Mouse (Mus musculus) cerebellum, adult 18-20 months (tissue): ENCODE results near the gene Kazald1.
"Not testable (repeated sequence)": the region's sequence is repeated elsewhere in the genome, so short reads cannot be mapped to it uniquely, and the experiment has no call there.

Experiments
- DNase-seq, 2 experiments: peaks; one replicate each; pipeline ENCODE4 v3.0.0; 2021

Gene Kazald1

DNA sequence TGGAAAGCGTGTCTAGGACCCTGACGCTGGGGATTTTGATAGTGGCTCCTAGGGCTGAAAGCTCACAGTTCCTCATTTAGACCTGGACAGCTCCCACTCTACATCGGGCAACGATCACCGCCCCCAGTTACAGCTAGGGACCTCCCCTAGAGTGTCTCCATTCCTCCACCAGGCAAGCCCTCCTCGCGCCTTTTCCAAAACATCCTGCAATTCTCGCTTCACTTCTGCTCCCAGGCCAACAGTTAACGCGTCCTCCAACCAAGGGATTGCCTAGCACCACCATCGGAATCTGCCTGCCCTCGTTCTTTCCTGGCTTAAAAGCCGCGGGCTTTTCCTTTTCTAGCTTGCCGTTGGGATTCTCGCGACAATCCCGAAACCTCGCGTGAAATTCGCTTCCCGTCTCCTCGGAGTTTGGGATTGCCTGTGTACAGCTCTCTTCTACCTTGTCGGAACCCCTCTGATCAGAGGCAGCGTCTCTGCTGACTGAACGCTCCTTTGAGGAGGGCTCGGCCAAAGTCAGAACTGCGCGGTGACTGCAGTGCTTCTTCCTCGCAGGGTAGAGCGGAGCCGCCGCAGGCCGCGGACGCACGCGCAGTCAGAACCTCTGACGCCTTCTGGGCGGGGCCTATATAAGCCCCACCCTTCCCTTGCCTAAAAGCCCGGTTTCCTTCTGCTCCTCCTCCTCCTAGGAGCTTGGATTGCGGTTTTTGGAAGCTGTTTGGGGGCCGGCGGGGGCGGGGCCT, at the start of gene Kazald1:
TSS of gene Kazald1 (plus strand) at position 662 of the 743 bp plus-strand sequence.
- DNase-seq, result peak; percentile 95 to 98

DNA sequence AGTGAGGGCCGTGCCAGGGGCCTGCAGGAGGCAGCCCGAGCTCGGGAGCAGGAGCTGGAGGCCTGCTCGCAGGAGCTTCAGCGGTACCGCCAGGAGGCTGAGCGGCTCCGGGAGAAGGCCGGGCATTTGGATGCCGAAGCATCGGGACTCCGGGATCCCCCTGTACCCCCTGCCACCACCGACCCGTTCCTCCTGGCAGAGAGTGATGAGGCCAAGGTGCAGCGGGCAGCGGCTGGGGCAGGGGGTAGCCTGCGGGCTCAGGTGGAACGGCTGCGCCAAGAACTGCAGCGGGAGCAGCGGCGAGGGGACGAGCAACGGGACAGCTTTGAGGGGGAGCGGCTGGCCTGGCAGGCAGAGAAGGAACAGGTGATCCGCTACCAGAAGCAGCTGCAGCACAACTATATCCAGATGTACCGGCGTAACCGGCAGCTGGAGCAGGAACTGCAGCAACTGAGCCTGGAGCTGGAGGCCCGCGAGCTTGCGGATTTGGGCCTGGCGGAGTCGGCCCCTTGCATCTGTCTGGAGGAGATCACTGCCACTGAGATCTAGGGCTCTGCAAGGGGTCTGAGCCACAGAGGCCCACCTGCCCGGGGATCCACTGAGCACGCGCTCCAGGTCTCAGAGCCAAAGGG, 49.0 kb upstream of the Kazald1 start:
- no peak for DNase-seq

DNA sequence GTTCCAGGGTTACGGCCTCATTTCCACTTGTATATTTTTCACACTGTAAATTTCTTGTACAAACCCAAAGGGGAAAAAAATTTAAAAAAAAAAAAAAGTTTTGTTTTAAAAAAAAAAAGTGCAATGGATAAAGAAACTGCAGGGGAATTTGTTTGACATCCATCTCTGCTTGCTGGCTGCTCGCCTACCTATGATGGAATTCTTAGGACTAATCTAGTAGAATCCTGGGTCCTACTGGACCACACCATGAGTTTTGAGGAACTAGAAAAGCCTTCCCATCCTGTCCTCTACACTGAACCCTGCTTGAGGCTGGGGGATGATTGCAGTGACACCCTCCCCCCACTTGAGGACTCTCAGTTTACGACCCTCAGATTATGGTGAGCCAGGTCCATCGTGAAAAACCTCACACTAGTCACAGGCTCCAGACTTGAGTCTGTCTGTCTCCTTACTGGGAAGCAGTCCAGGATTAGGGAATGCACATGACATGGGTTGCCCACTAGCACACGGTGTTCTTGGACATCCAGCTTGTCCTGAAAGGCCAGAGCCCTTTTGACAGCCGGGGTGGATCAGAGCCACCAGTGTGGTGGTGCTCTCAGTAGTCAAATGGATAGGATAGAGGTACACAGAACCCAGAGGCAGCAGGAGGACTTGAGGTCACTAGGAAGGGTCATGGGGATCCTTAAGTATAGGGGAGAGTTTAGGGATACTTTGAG, 47.9 kb upstream of the Kazald1 start:
- DNase-seq, result no peak

DNA sequence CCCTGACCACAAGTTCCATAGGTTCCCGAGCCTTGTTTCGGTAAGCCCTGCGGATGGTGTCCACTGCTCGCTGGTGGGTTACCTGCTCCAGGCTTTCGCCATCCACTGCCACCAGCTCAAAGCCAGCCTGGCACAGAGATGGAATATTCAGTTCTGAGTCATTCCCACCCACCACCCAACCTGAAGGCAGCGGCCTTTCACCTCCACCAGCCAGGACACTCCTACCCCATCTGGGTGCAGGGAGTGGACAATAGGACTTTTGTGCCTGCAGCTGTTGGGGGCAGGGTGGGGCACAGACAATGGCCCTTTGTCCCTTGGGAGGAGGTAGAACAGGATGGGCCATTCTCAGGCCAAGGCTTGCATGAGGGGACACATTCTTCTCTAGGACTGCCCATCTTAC, 47.2 kb upstream of the Kazald1 start:
- DNase-seq, result no peak

DNA sequence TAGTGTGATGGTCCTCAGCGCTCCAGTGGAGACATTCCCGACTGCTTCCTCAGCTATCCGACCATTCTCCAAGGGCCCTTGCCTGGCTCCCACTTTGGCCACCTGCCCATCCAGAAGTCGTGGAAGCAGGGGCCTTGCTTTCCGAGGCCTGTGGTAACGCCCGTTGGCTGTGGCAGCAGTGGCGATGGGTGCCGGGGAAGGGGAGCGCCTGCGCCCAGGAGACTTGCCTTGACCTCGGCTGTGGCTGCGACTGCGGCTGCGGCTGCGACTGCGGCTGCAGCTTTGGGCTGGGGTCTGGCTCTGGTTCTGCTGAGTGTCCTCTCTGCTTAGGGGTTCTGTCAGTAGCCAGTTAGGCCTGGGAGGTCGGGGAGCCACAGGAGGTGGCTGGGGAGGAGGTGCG, 46.3 kb upstream of the Kazald1 start:
- DNase-seq, result no peak

DNA sequence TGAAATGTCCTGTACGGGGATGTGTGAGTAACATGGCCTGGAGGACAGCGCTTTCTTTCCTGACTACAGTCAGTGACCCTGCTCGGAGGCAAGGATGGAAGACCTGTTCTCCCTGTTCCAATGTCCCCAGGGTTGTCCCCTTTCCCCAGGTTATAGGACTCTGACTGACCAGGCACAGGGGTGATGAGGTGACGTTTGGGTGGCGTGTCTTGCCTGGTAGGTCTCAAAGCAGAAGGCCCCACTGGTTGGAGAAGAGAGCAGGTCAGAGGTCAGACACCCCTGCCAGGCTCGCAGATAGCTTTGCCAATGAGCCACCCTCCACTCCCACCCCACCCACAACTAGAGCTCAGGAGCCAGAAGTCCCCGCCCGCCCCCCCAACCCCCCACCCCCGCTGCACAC, 45.5 kb upstream of the Kazald1 start:
- DNase-seq, result no peak

DNA sequence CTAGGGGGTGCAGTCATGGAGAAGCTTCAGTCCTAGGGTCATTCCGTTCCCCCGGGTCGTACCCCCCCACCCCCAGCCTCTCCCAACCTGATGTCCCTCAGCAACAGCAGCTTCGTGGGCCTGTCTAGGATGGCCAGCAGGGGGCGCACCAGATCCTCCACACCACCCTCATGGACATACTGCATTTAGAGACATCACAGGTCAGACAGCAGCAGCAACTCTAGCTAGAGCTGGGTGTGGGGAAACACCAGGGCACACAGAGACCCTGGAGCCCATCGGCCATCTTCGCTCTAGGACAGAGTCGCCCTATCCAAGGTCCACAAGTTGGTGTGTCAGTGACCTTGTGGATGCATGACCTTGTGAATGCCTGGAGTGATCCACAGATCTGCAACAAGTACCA, 44.9 kb upstream of the Kazald1 start:
- DNase-seq, result peak; percentile 76 to 81

DNA sequence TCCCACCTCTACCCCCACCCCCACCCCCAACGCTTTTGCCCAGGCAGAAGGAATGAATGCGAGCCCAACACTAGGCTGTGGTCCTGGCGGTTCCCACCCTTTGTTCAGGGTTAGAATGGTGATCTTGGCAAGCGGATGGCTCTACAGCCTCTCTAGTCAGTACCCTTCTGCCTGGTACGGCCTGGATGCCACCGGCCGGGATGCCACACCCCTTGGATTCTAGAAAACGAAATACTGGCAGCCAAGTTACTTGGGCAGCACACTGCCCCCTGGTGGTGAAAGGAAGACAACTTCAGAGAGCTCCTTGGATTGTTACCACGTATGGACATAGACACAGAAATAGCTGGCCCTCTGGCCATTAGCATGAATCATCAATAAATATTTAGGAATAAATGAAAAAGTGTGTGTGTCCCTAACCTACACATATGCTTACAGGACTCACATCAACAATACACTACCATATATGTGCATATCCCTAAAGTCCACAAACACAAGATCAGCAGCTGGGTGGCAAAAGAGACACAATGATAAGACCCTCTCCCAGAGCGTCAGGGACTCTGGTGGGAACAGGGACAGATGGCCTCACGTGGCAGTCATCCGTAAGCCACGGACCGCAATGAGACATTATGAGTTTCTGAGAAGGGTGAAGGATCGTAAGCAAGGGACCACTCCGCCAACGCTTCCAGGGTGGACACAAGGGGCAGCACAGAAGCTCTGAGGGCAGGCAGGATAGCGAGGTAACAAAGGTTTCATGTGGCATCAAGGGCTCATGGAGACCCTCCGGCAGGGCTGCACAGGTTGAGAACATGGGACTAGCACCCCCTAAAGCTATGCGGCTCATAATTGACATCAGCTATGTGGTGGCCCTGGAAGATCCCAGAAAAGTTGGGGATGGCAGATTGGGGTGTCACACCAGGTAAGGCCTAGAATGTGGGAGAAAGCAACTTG, 44.0 kb upstream of the Kazald1 start:
- DNase-seq, result peak; percentile 87 to 90

DNA sequence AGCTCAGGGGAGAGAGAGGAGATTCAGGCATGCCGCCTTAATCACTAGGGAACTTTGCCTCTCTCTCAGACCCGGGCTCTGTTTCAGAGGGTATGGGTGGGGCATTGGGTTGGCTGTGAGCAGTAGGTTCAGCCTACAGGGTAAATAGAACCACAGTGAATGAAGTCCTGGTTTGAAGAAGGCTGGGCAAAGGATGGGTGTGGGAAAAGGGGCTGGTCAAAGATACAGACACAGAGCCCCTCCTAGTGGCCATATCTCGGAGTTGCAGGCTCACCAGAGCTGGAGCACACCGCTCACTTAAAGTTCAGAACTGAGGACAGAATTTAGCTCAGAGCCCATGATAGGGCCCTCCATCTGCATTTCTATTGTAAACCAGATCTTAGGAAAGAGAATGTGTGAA, 43.3 kb upstream of the Kazald1 start:
- DNase-seq, result peak; percentile 85 to 86

DNA sequence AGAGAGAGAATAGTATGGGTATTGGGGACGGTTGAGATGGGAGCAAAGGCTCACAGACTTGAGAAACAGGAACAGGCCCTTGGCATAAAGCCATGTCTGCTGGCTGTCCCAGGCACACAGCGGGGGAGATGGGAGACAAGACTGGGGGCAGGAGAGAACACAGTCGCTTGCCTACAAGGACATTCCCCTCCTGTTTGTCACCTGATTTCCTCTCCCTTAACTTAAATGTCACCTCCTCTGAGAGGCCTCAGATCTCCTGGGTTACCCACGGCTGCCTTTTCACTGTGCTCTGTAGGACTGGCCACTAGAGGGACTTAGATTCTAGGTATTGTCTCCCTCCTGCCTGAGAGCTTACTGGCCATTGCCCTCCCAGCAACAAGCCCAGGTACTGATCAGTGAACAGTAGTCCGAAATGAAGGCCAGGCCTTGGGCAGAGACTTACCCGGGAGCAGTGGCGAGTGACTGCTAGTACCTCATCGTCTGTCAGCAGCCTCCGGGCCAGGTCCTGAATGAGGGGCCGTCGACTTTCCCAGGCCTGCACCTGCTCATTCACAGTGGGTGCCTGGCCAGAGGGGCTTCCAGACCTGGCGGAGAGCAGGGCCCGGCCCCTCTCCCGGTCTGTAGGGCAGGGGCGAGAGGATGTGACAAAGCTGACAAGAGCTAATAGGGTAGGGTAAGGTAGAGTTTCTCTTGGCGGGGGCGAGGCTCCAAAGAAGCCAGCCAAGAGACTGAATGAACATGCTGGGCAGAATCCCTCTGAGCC, 42.3 kb upstream of the Kazald1 start:
- DNase-seq, result no peak

DNA sequence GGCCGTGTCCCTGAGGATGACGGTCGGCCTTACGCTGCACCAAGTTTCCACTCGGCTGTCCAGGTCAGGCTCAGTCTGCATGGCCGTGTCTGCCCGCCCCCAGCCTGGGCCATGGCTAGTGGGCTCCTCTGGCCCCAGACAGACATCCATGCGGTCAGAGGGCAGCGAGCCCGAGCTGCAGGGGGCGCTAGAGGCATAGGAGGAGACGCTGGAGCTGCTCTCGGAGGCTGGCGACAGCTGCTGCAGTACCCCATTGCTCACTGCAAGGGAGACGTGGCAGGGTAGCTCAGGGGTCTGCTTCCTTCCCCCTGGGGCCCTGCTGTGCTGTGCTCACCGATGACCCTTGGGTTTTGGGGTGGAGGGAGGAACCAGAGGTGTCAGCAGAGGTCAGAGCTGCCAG, 38.2 kb upstream of the Kazald1 start:
- no peak for DNase-seq

DNA sequence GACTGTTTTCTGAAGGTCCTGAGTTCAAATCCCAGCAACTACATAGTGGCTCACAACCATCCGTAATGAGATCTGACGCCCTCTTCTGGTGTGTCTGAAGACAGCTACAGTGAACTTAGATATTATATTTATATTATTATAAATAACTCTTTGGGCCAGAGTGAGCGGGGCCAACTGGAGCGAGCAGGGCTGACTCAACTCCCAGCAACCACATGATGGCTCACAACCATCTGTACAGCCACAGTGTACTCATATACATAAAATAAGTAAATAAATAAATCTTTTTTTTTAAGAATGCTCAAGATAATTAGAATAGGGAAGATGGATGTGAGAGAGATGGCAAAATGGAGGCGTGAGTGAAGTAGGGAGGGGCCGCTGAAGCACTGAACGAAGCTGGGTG, 36.8 kb upstream of the Kazald1 start:
- DNase-seq, result not testable (repeated sequence)

DNA sequence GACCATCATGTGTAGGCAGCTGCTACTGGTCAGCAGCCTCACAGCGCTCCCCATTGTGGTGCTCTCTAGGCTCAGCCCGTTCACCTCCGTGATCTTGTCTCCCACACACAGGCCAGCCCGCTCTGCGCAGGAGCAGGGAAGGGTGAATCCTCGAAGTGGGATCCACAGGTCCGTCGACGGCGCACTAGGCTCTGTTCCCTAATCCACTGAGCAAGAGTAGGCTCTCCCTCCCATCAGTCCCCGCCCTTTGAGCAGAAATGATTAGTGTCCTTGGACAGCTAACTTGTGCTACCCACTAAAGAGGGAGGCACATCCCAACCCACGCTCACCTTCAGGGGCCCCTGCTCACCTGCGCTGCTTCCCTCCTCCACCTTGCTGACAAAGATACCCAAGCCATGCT, 34.8 kb upstream of the Kazald1 start:
- no peak for DNase-seq

DNA sequence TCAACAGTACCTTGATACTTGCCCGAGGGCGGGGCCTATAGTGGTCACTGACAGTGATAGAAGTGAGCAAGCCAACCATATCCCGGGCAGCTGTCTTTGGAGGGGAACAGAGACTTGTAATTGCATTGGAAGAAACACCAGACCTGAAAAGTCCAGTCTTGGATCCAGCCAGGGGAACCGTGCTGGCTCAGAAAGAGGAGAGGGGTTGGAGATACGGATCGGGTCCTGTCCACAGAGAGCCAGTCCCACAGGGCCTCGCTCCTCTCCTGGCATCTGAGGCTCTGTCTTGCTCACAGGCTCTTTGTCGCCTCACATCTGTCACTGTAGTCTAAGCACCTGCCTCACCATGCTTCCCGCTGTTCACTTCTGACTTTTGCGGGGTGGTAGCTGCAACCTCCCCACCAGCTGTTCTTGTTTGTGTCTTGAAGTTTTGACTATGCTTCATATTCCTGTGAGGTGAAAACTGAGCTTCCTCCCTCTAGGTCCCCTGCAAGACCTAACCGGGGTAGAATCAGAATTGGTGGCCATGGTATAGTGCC, 30.6 kb upstream of the Kazald1 start:
- DNase-seq, result no peak

DNA sequence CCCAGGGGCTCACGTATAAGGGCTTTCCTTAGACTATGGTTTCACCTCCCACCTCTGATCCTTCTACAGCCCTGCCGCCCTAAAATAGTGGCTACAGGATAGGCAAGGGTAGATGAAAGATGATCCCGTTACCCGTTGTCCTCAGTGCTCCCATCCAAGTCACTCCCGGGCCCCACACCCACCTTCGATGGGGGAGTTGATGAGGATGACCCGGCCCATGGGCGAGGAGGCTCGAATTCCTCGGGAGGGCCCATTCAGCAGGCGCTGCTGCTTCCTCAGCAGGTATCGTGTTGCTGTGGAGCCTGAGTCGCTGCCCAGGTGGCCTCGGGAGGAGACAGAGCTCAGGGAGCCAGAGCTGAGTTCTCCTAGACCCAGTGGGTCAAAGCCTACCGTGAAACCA, 29.8 kb upstream of the Kazald1 start:
- no peak for DNase-seq

DNA sequence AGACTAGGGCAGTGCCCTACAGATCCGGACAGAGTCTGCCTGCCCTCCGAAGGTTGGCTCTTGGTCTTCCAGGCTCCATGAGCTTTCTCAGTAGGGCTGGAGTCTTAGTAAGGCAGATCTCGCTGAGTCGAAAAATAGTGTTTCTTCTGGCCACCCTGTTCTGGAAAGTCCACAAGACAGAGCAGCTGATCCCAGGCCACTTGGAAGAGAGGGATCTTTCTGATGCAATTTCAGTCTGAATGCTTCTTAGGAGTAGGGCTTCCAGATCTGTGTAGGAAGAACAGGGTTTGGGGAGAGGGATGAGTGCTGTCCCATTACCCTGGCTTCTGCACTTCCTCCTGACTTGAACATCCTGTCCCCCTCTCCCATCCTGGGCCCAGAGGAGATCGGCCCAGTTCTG, 29.4 kb upstream of the Kazald1 start, which contains the start of gene Pdzd7:
TSS of gene Pdzd7 (minus strand) at position 67 of the 400 bp plus-strand sequence.
- no peak for DNase-seq

DNA sequence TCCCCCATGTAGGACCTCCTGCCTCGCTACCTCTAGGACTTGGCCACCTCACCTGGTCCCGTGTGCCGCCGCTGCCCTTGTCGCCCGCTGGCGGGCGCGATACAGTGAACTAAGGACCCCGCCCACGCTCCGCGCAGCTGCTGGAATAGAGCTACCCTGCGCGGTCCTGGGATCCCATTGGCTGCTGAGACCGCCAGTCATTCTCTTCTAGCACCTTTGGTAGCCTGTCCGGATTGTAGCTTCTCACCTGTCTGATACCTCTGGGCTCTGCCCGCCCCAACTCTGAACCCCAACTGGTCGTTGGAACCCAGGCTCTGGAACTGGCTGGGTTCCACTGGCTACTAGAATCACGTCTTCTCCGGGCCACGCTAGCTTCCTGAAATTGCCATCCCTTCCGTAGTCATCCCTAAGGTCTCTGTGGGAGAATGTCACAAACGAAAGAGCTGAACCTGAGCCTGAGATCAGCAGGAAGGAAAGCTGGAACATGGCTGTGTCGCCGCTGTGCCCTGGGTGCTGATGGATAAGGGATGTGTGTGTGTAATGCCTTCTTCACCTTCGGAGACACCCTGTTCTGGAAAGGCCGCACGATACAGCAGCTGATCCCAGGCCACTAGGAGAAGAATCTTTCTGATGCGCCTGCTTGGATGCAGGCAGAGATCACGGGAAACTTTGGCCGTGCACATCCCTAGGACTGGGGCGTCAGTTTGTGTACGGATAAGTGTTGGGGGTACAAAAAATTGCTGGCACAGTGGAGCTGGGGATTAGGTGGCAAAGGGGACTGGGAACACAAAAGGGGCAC, 28.3 kb upstream of the Kazald1 start:
- DNase-seq, result peak; percentile 94 to 99

DNA sequence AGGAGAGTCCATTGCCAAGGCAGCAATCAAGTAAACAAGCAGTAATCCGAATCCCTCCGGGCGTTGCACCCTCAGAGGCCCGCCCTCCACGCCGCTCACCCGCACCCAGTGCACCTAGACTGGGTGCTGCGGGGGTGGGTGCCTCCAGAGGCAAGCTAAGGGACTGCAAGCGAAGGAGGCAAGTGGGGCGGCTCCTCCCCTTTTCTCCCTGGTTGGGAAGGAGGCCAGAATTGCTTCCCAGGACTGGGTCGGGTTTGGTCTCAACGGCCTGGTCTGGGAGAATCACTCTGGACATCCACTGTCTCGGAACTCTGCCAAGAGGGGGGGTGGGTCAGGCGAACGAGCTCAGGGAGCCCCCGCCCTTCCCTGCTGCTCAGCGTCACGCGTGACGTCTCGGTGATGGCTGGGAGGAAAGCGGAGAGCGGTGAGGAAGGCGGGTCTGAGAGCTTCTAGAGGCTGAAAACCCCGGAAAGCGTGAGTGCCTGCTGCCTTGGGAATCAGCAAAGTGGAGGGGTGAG, 27.6 kb upstream of the Kazald1 start, which contains the start of gene Sfxn3:
TSS of gene Sfxn3 (plus strand) at position 87 of the 518 bp plus-strand sequence.
- DNase-seq, result peak; percentile 96

DNA sequence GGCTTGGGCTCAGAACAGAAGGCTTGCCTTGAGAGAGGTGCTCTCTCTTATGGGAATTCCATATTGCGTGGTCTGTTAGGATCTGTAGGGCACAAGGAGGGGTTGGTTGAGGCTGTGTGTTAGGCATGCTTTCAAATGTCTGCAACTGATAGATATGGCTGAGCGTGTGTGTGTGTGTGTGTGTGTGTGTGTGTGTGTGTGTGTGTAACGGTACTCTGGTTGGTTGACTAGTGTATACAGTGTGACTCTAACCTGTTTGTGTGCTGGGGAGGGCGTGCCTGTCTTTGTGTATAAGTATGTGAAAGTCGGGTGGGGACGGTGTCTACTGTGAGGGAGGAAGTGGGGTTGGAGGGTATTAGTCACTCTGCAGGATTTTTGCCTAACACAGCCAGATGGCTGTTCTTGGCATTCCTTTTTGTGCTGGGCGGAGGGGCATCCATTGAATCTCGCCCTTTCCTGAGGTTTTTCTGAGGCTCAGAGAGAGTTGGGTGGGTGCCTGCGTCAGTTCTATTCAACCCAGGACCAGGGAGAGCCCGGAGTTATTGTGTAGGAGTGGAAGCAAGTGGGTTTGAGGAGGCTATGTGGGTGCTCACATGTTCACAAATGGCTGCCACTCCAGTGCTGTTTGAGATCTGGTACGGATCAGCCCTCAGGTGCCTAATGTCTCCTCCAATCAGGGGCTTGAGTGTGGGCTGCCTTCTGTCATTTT, 27.0 kb upstream of the Kazald1 start:
- peak; percentile 63 to 64 for DNase-seq
